Mouse (Mus musculus) T-cell, adult 2 months (primary cell): ENCODE measurements around the gene Samd13.

Source experiments
- DNase-seq: peaks from one replicate; pipeline ENCODE4 v3.0.0; 2022; ENCODE audit warnings: low spot score

The Samd13 gene

DNA sequence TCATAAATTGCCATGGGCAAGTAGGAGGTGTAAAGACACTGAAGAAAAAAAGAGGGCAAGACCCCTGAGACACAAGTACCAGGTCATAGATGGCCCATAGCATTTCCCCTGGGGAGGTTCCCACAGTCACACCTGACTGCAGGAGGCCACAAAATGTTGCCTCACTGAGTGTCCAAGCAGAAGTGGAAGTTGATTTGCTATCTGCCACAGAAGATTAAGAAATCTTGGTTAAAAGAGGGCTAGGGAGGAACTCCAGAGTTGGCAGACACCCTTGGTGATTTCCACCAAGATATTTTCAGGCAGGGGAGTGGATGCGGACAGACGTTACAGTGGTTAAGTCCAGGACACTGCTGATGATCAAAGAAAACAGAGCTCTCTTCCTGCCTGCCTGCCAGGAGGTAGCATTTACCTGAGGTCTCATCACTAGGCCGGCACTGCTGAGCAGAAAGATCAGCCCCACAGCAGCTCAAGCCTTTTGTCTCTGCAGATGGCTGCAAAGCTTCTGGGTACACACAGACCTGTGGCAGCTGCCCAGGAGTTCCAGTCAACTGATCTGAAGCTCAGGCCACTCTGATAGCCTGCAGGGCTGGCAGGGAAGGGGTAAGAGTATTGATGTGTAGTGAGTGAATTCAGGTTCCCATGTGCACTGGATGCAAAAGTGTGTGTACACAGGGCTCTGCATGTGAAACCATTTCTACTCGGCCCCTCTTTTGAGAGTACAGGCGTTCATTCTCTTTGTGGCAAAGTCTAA, 68.7 kb downstream of the Samd13 start:
- no peak for DNase-seq

DNA sequence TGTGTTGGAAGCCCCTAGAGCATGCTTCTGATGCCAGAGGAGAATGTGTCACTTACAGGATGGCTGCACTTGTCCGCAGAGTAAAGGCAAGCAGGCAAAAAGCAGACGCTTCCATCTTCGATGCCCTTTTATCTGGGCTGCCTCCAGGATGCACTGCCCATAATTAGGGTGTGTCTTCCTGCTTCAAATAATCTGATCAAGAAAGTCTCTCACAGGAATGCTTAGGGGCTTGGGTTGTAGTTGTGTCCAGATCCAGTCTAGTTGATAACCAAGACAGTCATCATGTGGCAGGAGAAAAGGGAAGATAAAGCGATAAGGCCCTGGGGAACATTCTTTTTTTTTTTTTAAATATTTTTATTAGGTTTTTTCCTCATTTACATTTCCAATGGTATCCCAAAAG, 69.9 kb downstream of the Samd13 start, which contains the start of gene Dnase2b:
Gene Dnase2b (minus strand): TSS at position 101 of the 400 bp plus-strand sequence.
- no peak for DNase-seq

DNA sequence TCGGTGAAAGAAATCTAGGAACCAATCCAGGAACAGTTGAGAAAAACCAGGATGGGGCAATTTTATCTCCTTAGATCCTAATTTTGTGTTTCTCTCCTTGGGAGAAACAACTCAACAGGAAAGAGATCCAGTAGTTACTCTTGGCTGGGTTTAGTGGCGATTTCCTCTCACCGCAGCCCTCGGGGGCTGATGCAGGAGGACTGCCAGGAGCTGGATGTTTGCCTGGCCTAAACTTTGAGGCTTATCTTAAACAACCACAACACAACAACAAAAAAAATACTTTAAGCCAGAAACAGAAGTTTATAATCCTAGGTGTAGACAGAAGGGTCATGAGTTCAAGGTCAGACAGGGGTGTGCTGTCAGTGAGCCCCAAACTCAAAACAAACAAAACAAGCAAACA, 73.6 kb downstream of the Samd13 start:
- no peak for DNase-seq

DNA sequence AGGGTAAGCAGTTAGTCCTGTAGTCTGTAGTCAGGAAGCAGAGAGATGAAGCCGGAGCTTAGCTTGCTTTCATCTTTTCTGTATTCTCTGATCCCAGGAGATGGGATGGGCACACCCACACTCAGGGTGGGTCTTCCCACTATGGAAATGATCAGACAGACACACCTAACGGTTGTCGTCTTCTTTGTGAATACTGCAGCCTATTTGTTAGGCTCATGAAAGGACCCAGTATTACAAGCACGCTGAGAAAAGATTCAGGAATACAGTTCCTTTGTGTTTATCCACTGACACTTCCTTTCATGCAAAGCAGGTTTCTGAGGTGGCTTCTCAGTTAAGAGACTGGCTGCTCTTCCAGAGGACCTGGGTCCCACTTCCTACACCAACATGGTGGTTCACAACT, 74.1 kb downstream of the Samd13 start:
- DNase-seq, result no peak

DNA sequence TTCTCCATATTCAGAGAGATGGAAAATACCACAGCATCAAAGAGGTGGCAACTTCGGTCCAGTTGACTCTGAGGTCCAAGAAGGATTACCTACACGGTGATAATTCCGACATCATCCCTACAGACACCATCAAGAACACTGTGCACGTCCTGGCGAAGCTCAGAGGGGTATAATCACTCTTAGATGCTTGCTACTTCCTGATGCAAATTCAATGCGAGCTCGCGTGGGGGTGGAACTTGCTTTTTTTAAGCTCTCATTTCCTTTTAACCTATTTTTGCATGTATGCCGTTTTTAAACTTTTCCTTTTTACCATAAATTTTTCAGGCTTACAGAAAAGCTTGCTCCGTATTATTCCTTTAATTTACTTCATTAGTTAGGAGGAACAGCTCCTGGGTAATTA, 75.1 kb downstream of the Samd13 start:
- DNase-seq, result no peak

DNA sequence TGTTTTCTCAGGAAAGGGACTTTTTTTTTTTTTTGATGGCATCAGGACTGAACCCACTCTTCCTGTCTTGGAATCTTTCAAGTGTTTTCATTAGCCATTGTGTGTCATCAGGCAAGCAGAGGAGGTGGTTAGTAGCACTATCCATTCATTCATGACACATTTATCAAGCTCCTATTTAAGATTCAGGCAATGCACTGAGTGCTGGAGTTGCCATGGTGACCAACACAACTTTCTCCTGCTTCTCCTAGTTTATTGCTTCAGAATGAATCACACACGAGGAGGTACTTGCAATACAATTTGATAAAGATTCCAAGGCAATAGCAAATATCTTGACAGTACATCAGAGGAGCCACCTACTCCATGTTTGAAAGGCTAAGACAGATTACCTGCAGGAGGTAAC, 78.0 kb downstream of the Samd13 start:
- DNase-seq, result no peak

DNA sequence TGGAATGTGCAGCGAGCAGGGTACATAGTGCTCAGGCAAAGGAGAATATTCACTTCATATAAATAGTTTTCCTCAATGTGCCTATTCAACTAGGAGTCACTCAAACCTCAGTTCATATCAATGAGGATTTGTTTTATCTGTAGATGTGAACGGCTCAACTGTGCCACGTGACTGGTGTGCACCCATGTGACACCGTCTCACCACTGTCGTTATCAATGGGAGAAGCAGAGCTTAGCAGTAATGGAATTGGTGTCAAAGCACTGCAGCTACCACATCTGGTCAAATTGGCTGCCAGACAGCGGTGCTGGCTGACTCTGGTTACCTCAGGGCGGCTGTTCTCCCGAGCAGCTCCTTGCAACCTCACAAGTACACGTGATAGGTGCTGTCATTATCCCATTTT, 80.7 kb downstream of the Samd13 start:
- no peak for DNase-seq

DNA sequence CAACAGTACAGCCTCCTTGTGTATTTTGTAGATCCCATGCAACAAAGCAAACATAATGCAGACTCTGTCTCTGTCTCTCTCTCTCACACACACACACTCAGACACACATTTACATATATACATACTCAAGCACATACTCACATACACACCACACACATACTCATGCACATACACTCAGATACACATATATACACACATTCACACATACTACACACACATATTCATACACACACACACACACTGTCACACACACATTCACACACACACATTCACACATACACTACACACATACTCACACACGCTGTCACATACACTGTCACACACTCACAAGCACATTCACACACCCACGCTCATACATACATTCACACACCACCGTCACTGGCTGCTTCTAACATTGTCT, 82.9 kb downstream of the Samd13 start:
- DNase-seq, result no peak

DNA sequence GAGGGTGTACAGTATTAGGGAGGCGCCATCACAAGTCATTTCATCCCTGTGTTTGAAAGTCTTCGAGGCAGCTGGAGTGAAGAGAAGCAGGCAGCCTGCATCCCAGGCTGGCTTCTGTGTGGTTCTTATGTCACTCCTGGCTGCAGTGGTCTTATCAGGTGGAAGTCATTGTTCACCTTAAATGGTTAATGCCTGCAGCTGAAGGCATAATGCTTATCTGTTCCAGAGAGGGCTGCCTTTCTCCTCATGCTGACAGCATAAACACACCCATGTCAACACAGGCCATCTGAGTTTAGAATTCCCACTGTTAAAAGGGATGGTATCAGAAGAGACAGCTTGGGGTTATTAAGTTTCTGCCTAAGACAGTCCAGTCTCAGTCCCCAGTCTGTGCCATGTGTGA, 84.2 kb downstream of the Samd13 start:
- no peak for DNase-seq

DNA sequence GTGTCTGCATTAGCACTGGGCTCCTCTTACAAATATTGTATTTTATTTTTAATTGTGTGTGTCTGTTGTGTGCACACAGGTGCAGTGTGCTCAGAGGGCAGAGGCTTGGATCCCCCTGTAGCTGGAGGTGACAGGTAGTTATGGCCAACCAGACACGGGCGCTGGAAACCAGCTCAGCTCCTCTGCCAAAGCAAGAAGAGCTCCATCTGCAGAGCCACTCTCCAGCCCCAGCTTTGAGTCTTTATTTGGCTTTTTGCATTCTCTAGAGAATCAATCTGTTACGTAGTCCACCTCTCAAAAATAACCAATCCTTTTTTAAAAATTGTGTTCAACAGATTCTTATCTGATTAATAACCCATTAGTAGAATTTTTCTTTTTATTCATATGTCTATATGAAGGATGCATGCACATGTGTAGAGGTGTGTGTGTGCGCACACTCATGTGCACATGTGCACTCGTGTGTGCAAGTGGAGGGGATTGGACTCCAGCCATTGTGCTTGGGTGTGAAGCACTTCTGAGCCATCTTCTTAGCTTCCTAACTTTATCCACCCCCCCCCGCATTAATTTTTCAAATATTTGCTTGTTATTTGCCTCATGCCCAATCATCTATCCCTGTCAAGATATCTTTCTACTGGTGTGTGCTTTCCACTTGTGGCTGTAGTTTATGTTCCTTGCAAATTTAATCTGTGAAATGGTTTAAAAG, 86.0 kb downstream of the Samd13 start:
- DNase-seq, result no peak

DNA sequence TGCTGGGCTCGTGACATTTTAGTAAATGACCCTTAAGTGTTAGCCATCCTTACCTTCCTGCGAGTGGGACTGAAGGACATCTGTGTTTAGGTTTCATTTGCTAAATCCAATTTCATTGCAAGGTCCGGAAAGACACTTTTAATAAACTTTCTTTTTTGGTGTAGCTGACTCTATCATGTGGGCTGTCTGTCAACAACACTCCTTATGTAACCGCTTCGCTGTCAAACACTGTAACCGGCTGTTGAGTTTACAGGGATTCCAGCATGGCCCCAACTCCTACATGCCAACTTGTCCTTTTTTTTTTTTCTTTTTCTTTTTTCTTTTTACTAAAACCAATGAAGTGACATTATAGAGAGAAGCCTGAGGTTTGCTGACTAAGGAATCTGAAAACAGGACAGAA, 87.0 kb downstream of the Samd13 start:
- DNase-seq, result no peak

DNA sequence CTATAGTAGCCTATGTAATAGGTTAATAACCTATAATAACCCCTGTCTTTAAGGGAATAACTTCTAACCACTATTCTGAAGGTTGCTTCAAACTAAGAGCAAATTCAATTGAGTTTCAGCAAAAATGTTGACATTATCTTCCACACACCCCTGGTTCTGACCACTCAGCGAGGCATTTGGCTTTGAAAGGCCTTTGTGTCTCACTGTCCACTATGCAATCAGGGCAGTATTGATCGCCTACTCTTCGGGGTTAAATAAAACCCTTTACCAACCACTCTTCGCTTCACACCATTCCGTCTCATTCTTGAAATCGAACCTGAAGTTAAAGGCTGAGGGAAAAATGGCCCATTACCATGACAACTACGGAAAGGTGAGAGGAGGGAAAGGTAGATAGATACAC, 88.5 kb downstream of the Samd13 start:
- DNase-seq, result no peak

DNA sequence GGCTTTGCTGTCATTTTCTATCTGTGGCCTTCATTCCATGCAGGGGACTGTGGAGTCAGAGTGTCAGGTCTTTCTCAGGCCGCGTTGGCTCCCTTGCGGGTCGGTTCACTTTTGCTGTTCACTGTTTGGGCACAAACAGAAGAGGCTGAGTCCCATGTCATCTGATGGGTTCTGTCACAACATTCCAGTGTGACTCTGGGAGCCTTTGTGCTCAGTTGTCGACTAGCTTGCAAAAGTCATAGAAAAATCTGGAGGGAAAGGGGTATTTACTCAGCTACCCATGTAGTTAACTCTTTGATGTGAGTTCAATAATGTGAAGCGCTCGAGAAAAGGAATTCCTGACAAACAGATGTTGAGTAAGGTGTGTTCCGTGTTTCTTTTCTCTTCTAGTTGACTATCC, 89.0 kb downstream of the Samd13 start:
- no peak for DNase-seq

DNA sequence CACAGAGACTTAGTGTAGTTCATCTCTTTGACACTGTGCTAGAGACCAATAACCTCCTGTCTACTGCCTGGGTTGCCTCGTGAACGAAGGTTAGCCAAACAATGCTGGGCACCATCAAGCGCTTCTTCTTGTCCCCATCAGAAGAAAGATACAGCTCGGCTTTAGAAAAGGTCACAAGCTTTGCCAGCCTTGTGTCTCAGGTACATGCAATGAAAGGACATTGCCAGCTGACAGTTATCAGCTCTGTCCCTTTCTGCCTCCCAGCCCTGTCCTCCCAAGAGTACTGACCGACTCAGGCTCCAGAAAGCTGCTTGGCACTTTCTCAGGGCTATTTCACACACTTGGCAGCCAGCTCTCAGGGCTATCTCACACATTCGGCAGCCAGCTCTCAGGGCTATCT, 90.0 kb downstream of the Samd13 start:
- no peak for DNase-seq
